Mouse (Mus musculus): ENCODE measurements around the gene Srgap1. TPM values are rescaled to one million over a fixed set of nuclear protein-coding genes. Genes with fewer than 3 reads are reported as not detected.

The Srgap1 gene
- polyA plus RNA-seq, 1 experiment = 1.5 TPM

DNA sequence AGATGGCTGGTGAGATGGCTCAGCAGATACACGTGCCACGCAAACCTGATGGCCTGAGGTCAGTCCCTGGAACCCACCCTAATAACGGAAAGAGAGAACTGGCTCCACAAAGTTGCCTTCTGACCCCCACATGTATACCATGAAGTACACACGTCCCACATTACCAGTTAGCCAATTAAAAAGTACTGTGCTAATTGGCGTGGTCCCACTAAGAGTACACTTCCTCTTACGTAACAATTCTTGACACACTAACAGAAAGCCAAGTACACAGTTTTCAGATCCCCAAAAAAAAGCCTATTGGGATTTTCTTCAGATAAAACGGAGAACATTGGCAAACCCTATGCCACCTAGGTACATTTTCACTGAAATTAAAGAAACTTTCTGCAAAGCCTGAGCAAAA, 73.8 kb downstream of the Srgap1 start:
- DNase-seq (ENCODE audit: low read depth, low spot score) = no peak
- WGBS = 85% methylated on average over 7 of the region's 7 CpGs

DNA sequence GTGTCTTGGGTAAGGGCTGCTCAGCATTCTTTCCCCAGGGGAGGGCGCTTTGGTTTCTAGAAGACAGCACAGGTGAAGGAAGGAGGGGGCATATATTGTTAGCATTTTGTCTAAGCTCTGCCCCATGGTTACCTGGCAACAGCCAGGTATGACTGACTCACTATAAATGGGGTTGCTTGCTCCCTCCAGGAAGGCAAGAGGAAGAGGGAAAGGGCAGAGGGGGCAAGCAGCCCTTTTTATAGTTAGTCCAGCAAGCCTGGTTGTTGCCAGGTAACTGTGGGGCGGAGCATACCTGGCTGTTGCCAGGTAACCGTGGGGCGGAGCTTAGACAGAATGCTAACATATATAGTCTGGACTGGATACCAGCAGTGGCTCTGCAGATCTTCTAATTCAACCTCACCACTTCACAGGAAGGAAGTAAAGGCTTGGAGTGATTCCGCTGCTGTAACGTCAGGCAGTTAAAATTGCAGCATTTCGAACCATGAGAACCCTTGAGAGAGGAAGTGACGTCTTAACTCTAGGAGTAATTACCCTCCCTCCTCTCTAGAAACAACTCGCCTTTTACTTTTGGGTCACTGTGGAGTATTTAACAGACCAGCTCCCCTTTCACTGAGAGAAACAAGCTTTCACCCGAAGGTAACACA, 74.7 kb downstream of the Srgap1 start:
- DNase-seq (ENCODE audit: low read depth, low spot score) = no peak
- WGBS = 66% methylated on average over 10 of the region's 10 CpGs

DNA sequence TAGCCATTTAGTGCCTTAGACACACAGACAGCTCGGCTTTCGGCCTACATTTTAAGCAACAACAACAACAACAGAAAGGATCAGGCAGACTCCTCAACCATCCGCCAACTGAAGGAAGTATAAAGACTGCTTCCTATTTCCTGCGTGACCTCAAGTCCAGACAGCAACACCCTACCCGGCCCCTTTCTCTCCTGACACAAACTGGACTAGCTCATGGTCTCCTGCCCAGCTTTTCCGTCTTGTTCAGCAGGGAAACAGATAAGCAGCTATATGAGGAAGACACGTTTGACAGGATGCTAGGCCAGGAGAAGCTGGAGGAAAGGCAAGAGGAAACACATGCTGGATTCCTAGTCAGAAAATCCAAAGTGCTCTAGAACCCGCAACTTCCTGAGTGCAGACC, 75.5 kb downstream of the Srgap1 start:
- 76% methylated on average over 8 of the region's 8 CpGs for WGBS
- DNase-seq (ENCODE audit: low read depth, low spot score) = no peak

DNA sequence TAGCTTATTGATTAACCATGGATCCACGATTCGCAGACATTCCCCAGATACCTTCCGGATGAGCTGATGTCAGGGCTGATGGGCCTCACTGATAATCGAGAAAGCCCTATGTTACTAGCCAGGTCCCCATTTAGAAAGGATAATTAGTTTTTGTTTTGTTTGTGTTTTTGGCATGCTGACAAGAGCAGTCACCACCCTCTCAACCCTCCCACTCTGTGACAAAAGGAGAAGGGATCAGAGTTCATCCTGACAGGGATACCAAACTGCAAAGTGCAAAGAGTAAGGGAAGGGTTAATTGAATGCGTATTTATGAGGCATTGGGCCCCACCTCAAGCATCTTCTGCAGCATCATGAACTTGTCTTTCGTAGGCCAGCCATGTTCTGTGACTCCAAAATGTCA, 76.2 kb downstream of the Srgap1 start:
- no peak for DNase-seq (ENCODE audit: low read depth, low spot score)
- 50% methylated on average over 6 of the region's 6 CpGs for WGBS

DNA sequence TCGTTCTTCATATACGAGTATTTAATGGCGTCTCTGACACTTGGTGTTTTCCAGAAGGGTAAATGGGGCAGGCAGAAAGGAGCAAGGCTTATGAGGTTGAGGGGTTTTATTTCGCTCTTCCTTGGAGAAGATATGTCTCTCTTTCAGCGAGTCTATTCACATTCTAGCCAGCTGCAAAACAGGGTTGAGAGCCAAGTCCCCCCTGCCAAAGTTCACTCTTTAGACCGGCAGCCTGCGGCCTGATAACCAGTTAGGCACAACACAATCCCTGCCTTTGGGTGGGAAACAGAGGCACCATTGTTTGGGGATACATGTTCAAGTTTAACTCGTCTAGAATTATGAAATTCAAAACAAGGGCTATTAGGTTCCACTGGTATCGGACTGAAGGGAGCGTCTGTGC, 83.0 kb downstream of the Srgap1 start:
- 54% methylated on average over 10 of the region's 10 CpGs for WGBS
- no peak for DNase-seq (ENCODE audit: low read depth, low spot score)

DNA sequence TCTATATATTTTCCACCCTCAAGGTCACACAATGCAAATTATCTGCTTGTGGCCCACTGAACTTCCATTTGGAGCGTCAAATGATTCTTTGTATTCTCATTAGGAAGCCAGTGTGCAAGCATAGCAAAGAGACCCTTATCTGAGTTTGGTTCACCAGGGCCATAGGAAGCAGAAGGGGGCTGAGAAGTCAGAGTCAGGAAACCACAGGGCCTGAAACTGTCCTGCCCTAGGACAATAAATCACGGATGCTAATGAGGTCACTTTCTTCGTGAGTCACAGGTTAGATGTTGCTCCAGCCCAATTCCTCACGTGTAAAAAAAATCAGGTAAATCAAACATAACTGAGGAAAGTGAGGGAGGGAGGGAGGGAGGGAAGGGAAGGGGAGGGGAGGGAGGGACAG, 85.1 kb downstream of the Srgap1 start:
- DNase-seq (ENCODE audit: low read depth, low spot score) = no peak
- WGBS = 40% methylated on average over 4 of the region's 4 CpGs

DNA sequence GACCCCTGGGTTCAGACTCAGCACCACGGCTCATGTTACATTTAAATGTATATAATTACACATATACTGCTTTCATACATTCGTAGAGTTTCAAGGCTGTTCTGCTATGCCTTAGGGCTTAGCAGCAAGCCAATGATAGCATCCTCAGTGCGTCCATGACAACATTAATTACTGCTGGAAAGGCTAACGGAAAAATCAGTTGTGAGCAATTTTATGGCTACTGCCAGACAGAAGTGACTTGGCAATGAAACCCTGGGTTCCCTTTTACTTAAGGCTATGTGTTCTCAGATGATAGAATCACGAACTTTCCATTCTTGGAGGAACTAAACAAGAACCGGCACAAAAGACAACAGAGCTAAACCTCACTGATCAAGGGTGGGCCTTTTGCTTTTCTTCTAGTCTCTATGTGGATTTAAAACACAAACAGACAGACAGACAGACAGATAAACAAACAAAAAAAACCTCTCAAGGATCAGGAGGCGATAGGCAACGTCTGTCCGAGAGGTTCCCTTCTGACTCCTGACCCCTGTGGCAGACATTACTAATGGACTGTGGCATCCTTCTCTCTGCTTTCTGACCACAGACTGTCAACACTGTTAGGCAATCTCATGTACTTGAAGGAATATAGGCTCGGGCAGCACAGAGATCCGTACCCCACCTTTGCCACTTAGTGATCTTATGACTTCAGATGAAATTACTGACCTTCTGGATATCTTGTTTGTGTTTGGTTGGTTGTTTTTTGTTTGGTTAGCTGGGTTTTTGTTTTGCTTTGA, 85.8 kb downstream of the Srgap1 start:
- 58% methylated on average over 11 of the region's 11 CpGs for WGBS
- DNase-seq (ENCODE audit: low read depth, low spot score) = no peak

DNA sequence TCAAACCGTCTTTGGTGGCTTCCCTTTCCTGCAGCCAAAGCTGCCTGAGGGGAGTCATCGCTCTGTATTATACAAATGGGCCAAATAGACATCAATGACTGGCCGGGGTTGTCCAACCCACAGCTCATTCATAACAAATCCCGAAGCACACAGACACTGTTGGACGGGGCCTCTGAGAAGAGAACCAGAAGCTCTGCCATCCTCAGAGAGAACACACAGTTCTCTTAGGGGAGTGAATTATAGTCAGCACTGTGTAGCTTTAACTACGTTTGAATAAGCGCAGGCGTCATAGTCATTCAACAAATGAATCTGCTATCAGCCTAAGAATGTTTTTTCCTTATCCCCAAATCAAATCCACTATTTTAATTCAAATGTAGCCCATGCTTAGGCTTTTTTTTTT, 88.4 kb downstream of the Srgap1 start:
- WGBS = 75% methylated on average over 8 of the region's 8 CpGs
- DNase-seq (ENCODE audit: low read depth, low spot score) = no peak

DNA sequence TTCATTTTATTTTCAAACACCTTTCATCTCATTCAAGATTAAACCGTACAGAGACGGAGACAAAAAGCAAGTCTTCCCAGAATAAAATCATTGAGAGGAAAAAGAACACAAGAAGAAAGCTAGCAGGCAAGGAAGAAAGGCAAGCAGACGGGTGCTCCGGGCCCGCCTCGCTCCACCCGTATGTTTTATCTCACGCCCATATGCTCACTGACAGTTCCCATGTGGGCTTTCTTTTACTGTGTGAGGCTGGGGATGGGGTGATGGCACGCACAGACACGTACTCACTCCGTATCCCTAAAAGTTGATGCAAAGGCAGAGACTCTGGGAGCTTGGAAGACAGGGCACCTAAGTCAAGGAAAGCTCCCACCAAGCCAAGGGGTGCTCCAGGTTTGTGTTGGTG, 90.6 kb downstream of the Srgap1 start:
- 89% methylated on average over 11 of the region's 11 CpGs for WGBS
- DNase-seq (ENCODE audit: low read depth, low spot score) = no peak

DNA sequence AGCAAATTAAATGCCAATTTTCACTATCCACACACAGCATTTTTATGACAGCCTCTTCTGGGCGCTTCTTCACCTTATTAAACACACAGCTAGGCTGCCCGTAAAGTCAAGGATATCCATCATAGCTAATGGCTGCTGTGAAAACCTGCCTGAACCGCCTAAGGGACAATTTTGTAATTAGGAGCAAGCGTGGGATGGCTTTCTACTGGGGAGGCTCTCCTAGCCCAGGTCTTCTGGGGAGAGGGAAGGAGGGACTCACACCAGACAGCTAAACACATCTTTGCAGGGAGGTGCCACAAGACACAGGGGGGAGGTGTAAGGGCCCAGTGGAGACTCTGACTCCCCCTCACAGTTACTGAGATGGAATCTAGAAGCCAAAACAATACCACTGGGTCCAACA, 91.4 kb downstream of the Srgap1 start:
- WGBS = 76% methylated on average over 4 of the region's 4 CpGs
- no peak for DNase-seq (ENCODE audit: low read depth, low spot score)

DNA sequence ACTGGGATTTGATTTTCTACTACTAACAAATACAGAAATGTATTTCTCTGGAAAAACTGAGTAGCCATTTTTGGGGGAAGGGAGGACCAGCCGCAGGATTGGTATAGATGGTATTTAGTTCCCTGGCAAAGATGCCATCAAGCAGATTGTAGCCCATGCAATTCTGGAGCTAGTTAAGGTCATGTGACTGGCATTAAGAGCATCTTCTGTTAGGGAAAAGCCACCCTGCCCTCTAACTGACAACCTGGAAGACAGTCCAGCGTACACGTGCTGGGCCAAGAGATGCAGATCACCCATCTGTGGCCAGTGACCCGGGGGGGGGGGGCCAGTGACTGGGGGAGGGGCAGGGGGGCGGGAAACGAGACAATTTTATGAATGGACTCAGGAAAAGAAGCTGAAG, 92.2 kb downstream of the Srgap1 start:
- WGBS = 73% methylated on average over 6 of the region's 6 CpGs
- DNase-seq (ENCODE audit: low read depth, low spot score) = no peak

DNA sequence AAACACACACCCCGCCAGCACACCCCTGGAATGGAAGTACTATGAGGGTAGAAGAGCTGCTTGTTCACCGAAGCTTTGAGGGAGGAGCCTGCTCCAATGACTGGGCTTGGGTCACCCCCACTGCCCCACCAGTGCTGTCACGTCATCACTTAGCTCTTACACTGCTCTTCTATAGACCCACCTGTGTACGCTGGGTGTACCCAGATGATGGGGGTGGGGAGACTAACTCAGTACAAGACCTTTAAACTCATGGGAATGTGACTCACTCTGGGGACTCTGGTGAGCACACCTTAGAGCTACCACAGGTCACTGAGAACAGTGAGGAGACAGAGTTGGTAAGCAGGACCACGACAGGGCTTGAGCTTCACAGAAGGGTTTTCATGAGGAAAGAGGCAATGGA, 94.1 kb downstream of the Srgap1 start:
- no peak for DNase-seq (ENCODE audit: low read depth, low spot score)
- 84% methylated on average over 5 of the region's 5 CpGs for WGBS

DNA sequence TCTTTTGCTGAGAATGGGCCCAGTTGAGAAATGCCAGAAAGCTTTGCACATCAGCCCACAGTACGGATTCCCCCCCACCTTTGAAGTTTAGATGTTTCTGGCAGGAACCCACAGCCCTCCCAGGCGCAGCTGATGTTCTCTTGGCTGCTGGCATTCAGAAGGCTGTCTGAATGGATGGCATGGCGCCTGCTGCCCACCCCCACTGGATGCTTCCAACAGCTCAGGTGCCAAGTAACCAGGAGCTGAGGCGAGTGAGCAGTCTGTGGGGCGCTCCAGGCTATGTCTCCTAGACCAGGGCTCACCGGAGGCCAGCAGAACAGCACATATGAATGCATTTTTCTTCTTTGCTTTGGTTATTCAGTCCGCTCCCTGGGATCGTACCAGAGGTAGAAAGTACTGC, 100.9 kb downstream of the Srgap1 start:
- DNase-seq (ENCODE audit: low read depth, low spot score) = no peak
- WGBS = 90% methylated on average over 8 of the region's 8 CpGs

DNA sequence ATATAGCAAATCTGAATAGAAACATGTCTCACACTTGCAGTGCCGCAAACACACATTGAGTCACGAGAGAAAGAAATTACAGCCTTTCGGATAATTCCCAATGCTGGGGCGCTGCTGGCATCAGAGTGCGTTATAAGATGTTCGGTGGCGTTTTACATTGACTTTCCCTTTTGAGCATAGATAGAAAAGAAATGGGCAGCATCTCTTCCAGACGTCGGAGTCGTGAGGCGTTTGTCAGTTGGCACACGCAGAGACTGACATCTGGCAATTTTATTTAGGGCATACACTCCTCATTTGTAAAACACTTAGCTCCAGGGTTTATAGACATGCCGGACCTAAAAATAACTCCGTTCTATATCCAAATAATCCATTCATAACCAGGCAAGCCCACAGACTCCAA, 115.2 kb downstream of the Srgap1 start:
- 86% methylated on average over 14 of the region's 14 CpGs for WGBS
- no peak for DNase-seq (ENCODE audit: low read depth, low spot score)

DNA sequence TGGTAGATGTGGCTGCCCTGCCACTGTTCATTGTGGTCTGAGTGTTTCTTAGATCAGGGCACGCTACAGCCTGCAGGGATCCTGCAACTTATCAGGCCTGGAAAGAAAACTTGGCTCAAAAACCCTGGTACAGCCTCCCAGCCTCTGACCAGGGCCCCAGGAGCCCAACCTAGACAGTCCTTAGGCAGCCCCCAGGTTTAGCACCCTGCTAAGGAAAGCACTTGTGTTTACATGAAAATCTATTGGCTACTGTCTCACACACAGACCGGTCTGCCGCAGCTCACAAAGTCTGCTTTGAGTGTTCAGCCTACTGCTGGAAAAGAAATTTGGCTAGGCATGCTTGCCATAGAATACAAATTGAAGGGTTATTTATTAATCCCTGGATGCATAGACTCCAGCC, 121.0 kb downstream of the Srgap1 start:
- no peak for DNase-seq (ENCODE audit: low read depth, low spot score)
- 73% methylated on average over 3 of the region's 3 CpGs for WGBS

DNA sequence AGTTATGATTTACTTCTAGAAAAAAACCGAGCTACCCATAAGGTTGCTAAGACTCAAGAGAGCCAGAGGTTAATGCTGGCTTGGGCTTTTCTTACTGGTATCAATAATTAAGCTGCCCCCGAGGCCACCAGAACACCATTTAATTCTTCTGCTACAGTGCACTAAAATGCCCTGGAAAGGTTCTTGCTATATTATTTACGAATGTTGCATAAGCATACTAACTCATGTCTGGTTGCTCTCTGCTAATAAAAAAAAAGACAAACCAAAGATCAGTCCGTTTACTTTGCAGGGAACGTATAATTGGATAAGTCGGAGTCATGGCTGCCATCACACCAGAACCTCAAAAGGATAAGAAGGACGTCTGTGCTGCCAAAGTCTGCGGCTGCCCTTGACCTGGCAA, 128.1 kb downstream of the Srgap1 start:
- WGBS = 58% methylated on average over 8 of the region's 8 CpGs
- no peak for DNase-seq (ENCODE audit: low read depth, low spot score)

DNA sequence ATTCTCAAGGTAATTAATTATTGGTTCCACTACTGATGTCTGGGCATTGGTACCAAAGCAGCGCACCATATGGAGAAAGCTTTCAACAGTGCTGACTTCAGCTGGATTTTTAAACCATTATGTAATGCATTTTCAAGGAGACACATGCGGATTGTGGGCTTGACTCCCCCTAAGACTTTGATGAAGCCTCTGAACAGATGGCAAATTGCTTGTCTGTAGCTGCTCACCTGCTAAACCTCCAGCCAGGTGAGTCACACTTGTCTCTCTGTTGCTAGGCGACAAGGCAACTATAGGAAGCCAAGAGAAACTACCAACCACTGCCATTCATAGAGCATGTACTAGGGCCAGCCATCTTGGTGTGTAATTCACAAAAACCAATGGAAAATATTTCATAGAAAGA, 128.5 kb downstream of the Srgap1 start:
- no peak for DNase-seq (ENCODE audit: low read depth, low spot score)
- WGBS = 75% methylated on average over 3 of the region's 3 CpGs

DNA sequence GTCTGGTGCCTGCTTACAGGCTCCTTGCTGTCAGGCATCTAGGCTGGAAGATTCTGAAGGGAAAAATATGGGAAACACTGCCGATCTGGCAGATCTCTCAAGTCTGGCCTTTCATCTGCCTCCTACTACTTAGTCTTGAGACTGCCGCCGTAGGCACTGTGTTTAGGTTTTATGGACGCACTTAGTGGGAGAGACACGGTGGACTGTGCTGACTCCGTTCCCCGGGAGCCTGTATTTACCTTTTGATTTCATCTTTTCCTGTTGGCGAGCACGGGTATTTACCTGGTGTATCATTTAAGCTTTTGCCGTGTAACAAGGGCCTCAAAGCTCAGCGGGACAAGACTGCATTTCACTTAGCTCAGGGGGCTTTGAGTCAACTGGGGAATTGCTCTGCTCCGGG, 131.6 kb downstream of the Srgap1 start:
- 23% methylated on average over 12 of the region's 12 CpGs for WGBS
- no peak for DNase-seq (ENCODE audit: low read depth, low spot score)

DNA sequence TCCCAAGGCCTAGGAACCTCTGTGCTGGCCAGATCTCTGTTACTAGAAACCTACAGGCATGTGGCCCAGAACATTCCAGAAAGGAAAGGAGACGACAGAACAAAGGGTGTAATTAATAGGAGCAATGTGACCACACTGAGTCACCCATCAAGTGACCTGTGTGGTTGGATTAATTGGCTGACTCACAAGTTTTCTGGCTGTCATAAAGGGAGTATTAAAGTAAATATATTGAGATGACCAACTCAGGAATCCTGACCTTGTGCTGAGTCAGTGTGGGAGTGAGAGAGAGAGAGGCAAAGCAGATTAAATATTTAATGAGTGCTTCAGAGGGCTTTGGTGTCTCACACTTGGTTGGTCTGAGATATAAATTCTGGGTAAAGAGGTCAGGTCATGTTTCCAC, 143.0 kb downstream of the Srgap1 start:
- no peak for DNase-seq (ENCODE audit: low read depth, low spot score)
- WGBS = 35% methylated on average over 1 of the region's 1 CpGs

DNA sequence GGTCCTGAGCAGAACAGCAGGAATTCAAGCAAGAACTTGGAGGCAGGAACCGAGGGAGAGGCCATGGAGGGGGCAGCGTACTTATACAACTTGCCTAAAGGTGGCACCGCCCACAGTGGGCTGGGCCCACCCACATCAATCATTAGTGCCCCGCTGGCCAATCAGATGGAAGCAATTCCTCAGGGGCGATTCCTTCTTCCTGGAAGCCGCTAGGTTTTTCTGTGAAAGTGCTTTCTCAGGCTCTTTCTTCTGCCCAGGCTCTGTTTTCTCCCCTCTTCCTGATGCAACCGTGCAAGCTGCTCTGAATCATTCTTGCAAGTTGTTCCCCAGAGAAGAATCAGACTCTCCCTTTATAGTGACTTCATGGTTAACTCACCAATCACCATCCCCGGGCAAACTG, 144.5 kb downstream of the Srgap1 start:
- 84% methylated on average over 8 of the region's 8 CpGs for WGBS
- no peak for DNase-seq (ENCODE audit: low read depth, low spot score)

DNA sequence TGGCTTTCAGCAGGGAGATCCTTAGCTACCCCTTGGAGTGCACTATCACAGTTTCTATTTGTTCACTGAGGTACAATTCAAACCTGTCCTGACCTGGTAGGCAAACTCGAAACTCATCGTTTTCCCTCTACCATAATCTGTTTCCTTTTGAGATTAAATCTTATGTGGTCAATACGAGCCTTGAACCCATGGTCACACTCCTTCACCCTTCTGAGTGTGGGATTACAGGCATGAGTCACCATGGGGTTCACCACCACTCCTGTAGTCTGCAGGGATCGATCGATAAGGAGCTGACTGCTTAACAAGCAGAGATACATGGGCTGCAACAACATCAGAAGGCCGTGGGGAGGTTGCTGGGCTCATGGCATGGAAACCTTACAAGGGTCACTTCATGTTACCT, 146.3 kb downstream of the Srgap1 start:
- DNase-seq (ENCODE audit: low read depth, low spot score) = no peak
- 79% methylated on average over 6 of the region's 6 CpGs for WGBS

DNA sequence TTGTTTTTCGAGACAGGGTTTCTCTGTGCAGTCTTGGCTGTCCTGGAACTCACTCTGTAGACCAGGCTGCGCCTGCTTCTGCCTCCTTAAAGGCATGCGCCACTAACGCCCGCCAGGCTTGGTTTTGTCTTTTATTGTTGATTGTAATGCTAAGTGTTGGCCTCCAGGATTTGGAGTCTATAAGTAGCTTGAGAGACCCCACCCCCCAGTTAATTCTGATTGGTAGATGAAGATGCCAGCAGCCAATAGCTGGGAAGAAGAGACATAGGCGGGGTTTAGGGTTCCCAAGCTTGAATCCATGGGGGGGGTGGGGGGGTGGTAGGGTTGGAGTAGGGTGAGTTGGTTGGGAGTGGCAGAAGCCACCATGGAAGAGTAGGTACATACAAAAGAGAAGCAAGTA, 147.4 kb downstream of the Srgap1 start:
- DNase-seq (ENCODE audit: low read depth, low spot score) = no peak
- 97% methylated on average over 6 of the region's 6 CpGs for WGBS
